Mouse (Mus musculus) regulatory T cell (primary cell): ENCODE measurements around the gene Gm11213.

ENCODE experiments used
- in situ Hi-C: fragments of 300-600 bp; cut with MboI, MseI; formaldehyde crosslinking; loops from one replicate; pipeline ENCODE4 v1.15.1; 2025; ENCODE audit warnings: high pct_unique_total_duplicates

Gm11213 gene

GRCm38 (mm10) chr4:63604945-63605344 lies at the start of gene Gm11213:
Gene Gm11213 (minus strand): TSS chr4:63605261.
- in situ Hi-C loops = loop anchor here (25.0 kb wide), 1 partner anchor 882 kb away; no protein-coding TSS in a partner anchor

- in situ Hi-C loops = no loop called here
Observed at GRCm38 (mm10) chr4:63654381-63654780, 49.3 kb upstream of the Gm11213 start.

DNA sequence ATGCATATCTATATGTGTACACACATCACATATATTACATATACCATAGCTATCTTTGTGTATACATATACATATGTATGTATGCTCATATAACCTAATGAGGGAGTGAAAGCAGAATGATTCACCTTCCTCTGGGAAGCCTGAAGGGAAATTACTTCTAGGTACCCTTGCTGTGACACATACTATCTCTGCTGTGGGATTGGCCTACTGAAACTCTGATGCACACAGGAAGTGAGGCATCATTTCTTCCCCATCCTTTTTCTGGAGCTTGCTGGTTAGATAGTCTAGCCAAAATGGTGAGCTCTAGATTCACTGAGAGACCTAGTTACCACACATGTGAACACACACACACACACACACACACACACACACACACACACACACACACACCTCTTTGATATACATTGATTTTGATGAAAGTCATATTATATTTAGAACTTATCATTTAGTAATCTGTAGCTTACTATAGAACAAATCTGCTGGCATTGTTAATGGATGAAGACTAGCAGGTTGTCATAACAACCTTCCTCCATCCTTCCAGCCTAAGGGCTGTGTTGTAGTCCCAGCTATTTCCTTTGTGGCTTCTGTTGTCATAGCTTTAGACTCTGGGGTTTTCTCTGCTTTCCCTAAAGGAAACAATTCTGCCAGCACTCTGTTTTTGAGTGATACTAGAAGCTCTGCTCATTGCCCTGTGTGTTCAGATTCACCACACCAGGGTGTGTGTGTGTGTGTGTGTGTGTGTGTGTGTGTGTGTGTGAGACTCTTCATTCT lies 39.1 kb upstream of the Gm11213 start:
- in situ Hi-C loops = no loop called here

DNA sequence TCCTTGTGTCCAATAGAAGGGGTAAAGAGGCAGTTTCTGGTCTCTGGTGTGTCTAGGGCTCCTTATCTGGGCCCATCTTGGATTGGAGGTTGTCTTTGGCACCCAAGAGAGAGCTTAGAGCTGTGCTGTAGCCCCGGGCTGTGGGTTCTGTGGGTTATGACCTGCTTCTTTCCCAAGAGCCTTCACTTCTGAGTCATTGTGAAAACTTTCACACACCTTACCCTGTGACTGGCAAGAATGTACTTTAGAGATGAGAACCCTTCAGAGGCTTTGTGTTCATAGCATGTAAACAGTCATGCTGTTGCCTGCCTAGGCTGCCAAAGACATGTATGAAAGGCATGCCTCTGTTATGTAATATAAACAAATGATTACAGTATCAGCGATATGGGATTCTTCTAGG lies 34.8 kb upstream of the Gm11213 start:
- in situ Hi-C loops = loop anchor here (5.0 kb wide), 1 partner anchor 47 kb away; no protein-coding TSS in a partner anchor

- in situ Hi-C loops = loop anchor here (5.0 kb wide), 1 partner anchor 49 kb away; no protein-coding TSS in a partner anchor
Observed at GRCm38 (mm10) chr4:63638603-63639002, 33.5 kb upstream of the Gm11213 start.

GRCm38 (mm10) chr4:63633181-63633580 lies 28.1 kb upstream of the Gm11213 start:
- in situ Hi-C loops = no loop called here

DNA sequence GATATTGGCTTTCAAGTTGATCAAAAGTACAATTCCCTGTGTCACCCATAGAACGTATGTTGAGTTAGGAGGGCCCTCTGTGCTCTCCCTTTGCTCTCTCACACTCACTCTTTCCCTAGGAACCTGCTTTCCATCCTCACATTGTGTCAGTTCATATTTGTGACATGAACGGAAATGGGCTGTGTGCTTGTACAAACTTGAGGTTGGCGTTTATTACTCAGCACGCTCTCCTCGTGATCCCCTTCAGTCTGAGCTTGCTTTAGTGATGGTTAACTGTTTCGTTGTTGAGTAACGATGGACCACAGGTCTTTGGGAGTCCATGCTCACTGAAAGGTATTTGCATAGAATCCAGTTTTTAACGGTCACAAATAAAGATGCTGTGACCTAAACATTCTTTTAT lies 22.1 kb upstream of the Gm11213 start:
- in situ Hi-C loops = loop anchor here (10.0 kb wide), 1 partner anchor 318 kb away; no protein-coding TSS in a partner anchor

DNA sequence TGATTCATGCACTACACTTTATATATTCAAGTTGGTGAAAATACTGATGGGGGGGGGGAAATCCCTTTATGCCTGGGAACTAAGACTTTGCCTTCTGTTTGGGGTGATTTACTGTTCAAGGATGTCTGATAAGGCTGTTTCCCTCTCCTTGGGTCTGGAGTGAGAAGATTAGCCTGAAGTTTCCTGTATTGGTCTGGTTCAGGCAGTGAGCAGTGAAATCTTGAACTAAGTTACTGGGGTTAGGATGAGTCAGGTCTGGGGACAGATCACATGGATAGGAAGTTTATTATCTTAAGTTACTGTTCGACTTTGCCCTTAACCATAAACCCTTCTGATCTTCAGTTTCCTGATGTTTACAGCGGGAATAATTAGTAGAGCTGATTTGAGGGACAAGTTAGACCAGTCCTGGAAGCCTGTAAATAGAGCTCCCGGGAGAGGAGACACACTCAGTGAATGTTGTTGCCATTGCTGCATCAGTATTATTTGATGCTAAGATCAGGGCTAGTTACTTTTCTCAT lies 20.6 kb upstream of the Gm11213 start:
- in situ Hi-C loops = loop anchor here (10.0 kb wide), 1 partner anchor 319 kb away; no protein-coding TSS in a partner anchor

- in situ Hi-C loops = loop anchor here (10.0 to 25.0 kb wide), 2 partner anchors 322 to 865 kb away; no protein-coding TSS in a partner anchor
Observed at GRCm38 (mm10) chr4:63622378-63622835, 17.3 kb upstream of the Gm11213 start, which contains the start of gene Tex48. Gene Tex48 (minus strand): TSS chr4:63622428.

GRCm38 (mm10) chr4:63621861-63622260 lies 16.8 kb upstream of the Gm11213 start:
- in situ Hi-C loops = loop anchor here (10.0 to 25.0 kb wide), 2 partner anchors 323 to 865 kb away; no protein-coding TSS in a partner anchor

DNA sequence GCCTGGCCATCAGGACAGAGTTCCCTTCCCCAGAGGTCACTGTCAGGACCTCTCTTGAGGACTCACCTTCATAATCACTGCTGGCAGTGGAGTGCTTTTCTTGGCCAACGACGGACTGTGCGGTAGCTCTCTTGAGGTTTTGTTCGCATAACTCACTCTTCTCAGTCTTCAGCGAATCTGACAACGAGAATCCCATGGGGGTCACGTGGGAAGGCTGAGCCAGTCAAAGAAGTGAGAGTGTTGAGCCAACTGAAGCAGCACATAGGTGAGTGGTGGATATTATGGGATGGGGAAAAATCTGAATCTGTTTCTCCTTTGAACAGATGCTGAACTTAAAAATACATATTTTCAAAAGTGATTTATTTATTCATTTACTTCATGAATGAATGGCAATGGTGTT lies 3.3 kb upstream of the Gm11213 start:
- in situ Hi-C loops = loop anchor here (25.0 kb wide), 1 partner anchor 879 kb away; no protein-coding TSS in a partner anchor

- in situ Hi-C loops = loop anchor here (25.0 kb wide), 1 partner anchor 881 kb away; no protein-coding TSS in a partner anchor
Observed at GRCm38 (mm10) chr4:63605968-63606367, 907 bp upstream of the Gm11213 start.

- in situ Hi-C loops = loop anchor here (25.0 kb wide), 1 partner anchor 882 kb away; no protein-coding TSS in a partner anchor
Observed at GRCm38 (mm10) chr4:63605545-63605944, 484 bp upstream of the Gm11213 start.

- in situ Hi-C loops = loop anchor here (25.0 kb wide), 1 partner anchor 886 kb away; no protein-coding TSS in a partner anchor
Observed at GRCm38 (mm10) chr4:63601263-63601662, 3.8 kb downstream of the Gm11213 start.

GRCm38 (mm10) chr4:63600786-63601185 lies 4.3 kb downstream of the Gm11213 start:
- in situ Hi-C loops = loop anchor here (25.0 kb wide), 1 partner anchor 887 kb away; no protein-coding TSS in a partner anchor

- in situ Hi-C loops = no loop called here
Observed at GRCm38 (mm10) chr4:63596010-63596409, 9.1 kb downstream of the Gm11213 start.

DNA sequence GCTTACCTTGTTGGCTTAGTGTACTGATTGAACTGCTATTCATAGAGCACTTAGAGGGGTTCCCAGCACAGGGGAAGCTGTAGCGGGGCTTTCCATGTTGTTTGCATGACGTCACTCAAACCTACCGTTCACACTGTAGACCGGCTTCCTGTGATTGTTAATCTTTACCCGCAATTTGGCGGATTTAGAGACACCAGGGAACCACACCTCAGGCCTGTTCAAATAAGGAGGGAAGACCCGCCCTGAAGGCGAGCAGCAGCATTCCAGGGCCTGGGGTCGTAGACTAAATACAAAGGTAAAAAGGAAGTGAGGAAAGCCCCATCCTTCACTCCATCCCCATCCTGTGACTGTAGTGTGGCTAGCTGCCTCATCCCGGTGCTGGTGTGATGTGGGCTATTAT lies 9.8 kb downstream of the Gm11213 start:
- in situ Hi-C loops = no loop called here

GRCm38 (mm10) chr4:63594459-63595110 lies 10.5 kb downstream of the Gm11213 start:
- in situ Hi-C loops = no loop called here

GRCm38 (mm10) chr4:63590538-63590937 lies 14.5 kb downstream of the Gm11213 start:
- in situ Hi-C loops = no loop called here

- in situ Hi-C loops = no loop called here
Observed at GRCm38 (mm10) chr4:63589987-63590386, 15.1 kb downstream of the Gm11213 start.

DNA sequence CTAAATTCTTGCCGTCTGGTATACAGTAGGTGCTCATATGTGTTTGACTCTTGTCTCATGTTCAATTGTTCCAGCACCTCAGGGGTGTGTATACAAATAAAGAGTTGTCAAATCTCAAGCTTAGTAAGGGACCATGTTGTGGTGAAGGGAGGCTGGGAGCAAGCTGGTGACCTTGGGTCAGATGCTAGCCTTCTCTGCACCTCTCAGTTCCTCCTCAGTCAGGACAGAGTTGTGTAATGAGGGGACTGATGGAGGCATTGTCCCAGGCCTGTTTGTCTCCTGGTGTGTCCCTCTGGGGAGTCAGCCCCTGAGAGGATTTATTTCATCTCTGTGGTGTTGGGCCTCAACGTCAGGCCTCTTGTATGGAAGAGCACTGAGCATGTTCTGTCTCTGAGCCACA lies 18.8 kb downstream of the Gm11213 start:
- in situ Hi-C loops = no loop called here

DNA sequence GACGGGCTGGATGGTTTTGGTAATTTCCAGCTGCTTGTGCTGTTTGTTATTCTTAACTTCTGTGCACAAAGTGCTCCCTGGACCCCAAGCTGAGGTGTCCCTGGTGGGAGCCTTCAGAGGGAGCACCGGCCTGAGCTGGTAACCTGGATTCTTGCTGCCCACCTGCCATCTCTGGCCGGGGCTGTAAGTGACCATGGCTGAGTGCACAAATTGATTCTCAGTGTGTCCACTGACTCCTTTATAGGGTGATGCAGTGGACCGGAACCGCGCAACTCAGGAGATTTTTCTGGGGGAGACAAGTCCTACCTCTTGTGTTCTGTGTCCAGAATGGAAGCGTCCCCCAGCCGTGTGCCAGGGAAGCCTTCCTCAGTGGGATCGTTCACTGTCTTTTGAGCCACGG lies 19.8 kb downstream of the Gm11213 start:
- in situ Hi-C loops = no loop called here
